Mouse (Mus musculus) liver, embryonic 16.5 days (tissue): ENCODE results near the gene Adamtsl1. TPM values are rescaled to one million over a fixed set of nuclear protein-coding genes. Genes with fewer than 3 reads are reported as not detected.

Experiments
- ATAC-seq: fragments of 200-750 bp; cut with Nextera tagmentation; 2 replicates; pipeline ENCODE4 v1.8.0; 2017; ENCODE audit warnings: low read depth, mild to moderate bottlenecking, moderate number of reproducible peaks, moderate library complexity
- H3K27ac ChIP-seq: fragments of 300-500 bp; sonication (generic); 2 replicates; pipeline ENCODE4 v1.5.1; 2014; ENCODE audit warnings: mild to moderate bottlenecking, low read length
- H3K27me3 ChIP-seq: fragments of 300-500 bp; sonication (generic); 2 replicates; pipeline ENCODE4 v1.6.1; 2014; ENCODE audit warnings: low read depth, low read length, mixed read lengths; ENCODE audit not compliant: control insufficient read depth, insufficient read depth
- H3K36me3 ChIP-seq: fragments of 300-500 bp; sonication (generic); 2 replicates; pipeline ENCODE4 v1.6.1; 2014; ENCODE audit warnings: mild to moderate bottlenecking; ENCODE audit not compliant: control insufficient read depth, insufficient read depth
- H3K4me1 ChIP-seq: fragments of 300-500 bp; sonication (generic); 2 replicates; pipeline ENCODE4 v1.6.1; 2014; ENCODE audit warnings: low read depth, low read length, mixed read lengths; ENCODE audit not compliant: control insufficient read depth
- H3K4me2 ChIP-seq: fragments of 300-500 bp; sonication (generic); 2 replicates; pipeline ENCODE4 v1.6.1; 2014; ENCODE audit warnings: low read depth, low read length, mixed read lengths
- H3K4me3 ChIP-seq: fragments of 300-500 bp; sonication (generic); 2 replicates; pipeline ENCODE4 v1.5.1; 2014; ENCODE audit warnings: low read depth, mild to moderate bottlenecking, low read length
- H3K9ac ChIP-seq: fragments of 300-500 bp; sonication (generic); 2 replicates; pipeline ENCODE4 v1.6.1; 2014; ENCODE audit warnings: low read depth, low read length
- H3K9me3 ChIP-seq: fragments of 300-500 bp; sonication (generic); replicated peaks from 2 replicates; pipeline ENCODE4 v1.6.1; 2016; ENCODE audit warnings: low read length; ENCODE audit not compliant: control insufficient read depth
- WGBS: fragments of 180-500 bp; shearing (Covaris S2); extraction: QIAGEN DNeasy Blood & Tissue Kit; methylation state at CpG from one replicate; pipeline ENCODE4 v1.1.7; 2014; ENCODE audit not compliant: insufficient replicate concordance; 5-methylcytosine and 5-hydroxymethylcytosine counted together
- polyA plus RNA-seq: library from polyadenylated mRNA; unstranded; fragments of >200 nt; fragmentation: Nextera tagmentation; extraction: Ambion mirVana; gene quantifications from 2 replicates; pipeline ENCODE4 v1.2.1, GENCODE M21; 2015

The Adamtsl1 gene
- polyA plus RNA-seq, 1 experiment from 2014 or later = 0.67 TPM

- ATAC-seq = no peak
- WGBS = 63% methylated on average over 5 of the region's 5 CpGs
Observed at GRCm38 (mm10) chr4:85618746-85619145, 104.8 kb downstream of the Adamtsl1 start.

GRCm38 (mm10) chr4:85619261-85619660 is 105.3 kb downstream of the Adamtsl1 start:
- H3K4me3 ChIP-seq = no peak overlapping the region
- no peaks in the 10 kb centered on the region for H3K36me3 ChIP-seq
- 73% methylated on average over 3 of the region's 3 CpGs for WGBS

More at GRCm38 (mm10) chr4:85618746-85619145, 104.8 kb downstream of the Adamtsl1 start:
- Histone ChIP-seq H3K9me3 (no peaks in the 10 kb centered on the region), H3K9ac (no peak overlapping the region), H3K4me2 (no peak overlapping the region), H3K4me1 (no peaks in the 10 kb centered on the region), H3K36me3 (no peaks in the 10 kb centered on the region), H3K27ac (no peak overlapping the region), H3K4me3 (no peak overlapping the region), H3K27me3 (no peaks in the 10 kb centered on the region)

DNA sequence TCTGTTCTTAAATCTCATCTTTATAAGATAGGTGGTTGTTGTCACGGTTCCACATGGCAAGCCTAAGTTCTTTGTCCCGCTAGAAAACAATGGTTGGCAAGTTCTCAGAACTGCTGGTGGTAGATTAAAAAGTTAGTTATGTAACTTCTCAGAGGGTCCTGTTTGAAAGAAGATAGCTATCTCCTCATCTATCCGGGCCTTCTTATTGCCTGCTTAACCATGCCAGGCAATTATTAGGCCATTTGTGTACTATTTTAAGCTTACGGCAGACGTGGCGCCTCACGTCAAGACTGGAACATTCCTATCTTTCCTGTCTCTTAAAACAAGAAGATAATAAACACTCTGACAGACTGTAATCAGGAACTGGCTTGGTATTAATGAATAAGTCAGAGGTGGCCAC is 115.4 kb downstream of the Adamtsl1 start:
- Histone ChIP-seq H3K4me2 (no peak overlapping the region), H3K36me3 (no peaks in the 10 kb centered on the region), H3K9me3 (no peaks in the 10 kb centered on the region), H3K27me3 (no peaks in the 10 kb centered on the region), H3K4me1 (no peaks in the 10 kb centered on the region), H3K27ac (no peak overlapping the region), H3K4me3 (no peak overlapping the region), H3K9ac (no peak overlapping the region)
- WGBS = 58% methylated on average over 7 of the region's 7 CpGs
- ATAC-seq = no peak

More at GRCm38 (mm10) chr4:85619261-85619660, 105.3 kb downstream of the Adamtsl1 start:
- no peak overlapping the region for H3K27ac ChIP-seq
- no peak overlapping the region for H3K9ac ChIP-seq
- no peaks in the 10 kb centered on the region for H3K4me1 ChIP-seq
- H3K9me3 ChIP-seq = no peaks in the 10 kb centered on the region
- no peak for ATAC-seq
- H3K4me2 ChIP-seq = no peak overlapping the region
- H3K27me3 ChIP-seq = no peaks in the 10 kb centered on the region

GRCm38 (mm10) chr4:85669271-85669670 is 155.3 kb downstream of the Adamtsl1 start:
- H3K4me2 ChIP-seq = no peak overlapping the region
- no peak overlapping the region for H3K4me3 ChIP-seq
- no peaks in the 10 kb centered on the region for H3K36me3 ChIP-seq
- no peaks in the 10 kb centered on the region for H3K27me3 ChIP-seq
- no peak for ATAC-seq
- no peaks in the 10 kb centered on the region for H3K4me1 ChIP-seq
- H3K9me3 ChIP-seq = no peaks in the 10 kb centered on the region
- H3K27ac ChIP-seq = no peak overlapping the region
- 60% methylated on average over 5 of the region's 5 CpGs for WGBS
- H3K9ac ChIP-seq = no peak overlapping the region

- 23% methylated on average over 1 of the region's 1 CpGs for WGBS
- Histone ChIP-seq H3K36me3 (no peaks in the 10 kb centered on the region), H3K4me3 (no peak overlapping the region), H3K4me1 (no peaks in the 10 kb centered on the region), H3K9ac (no peak overlapping the region), H3K4me2 (no peak overlapping the region), H3K27ac (no peak overlapping the region), H3K27me3 (no peaks in the 10 kb centered on the region), H3K9me3 (no peaks in the 10 kb centered on the region)
- ATAC-seq = no peak
Observed at GRCm38 (mm10) chr4:85669735-85670134, 155.8 kb downstream of the Adamtsl1 start.

- Histone ChIP-seq H3K9ac (no peak overlapping the region), H3K4me2 (no peak overlapping the region), H3K27ac (no peak overlapping the region), H3K4me1 (no peaks in the 10 kb centered on the region), H3K4me3 (no peak overlapping the region), H3K27me3 (no peaks in the 10 kb centered on the region), H3K36me3 (no peaks in the 10 kb centered on the region), H3K9me3 (no peaks in the 10 kb centered on the region)
- ATAC-seq = no peak
- 35% methylated on average over 4 of the region's 4 CpGs for WGBS
Observed at GRCm38 (mm10) chr4:85672290-85672689, 158.3 kb downstream of the Adamtsl1 start.

- ATAC-seq = no peak
- Histone ChIP-seq H3K4me1 (no peaks in the 10 kb centered on the region), H3K4me2 (no peak overlapping the region), H3K9me3 (no peaks in the 10 kb centered on the region), H3K27ac (no peak overlapping the region), H3K36me3 (no peaks in the 10 kb centered on the region), H3K9ac (no peak overlapping the region), H3K27me3 (no peaks in the 10 kb centered on the region), H3K4me3 (no peak overlapping the region)
- WGBS = 11% methylated on average over 1 of the region's 1 CpGs
Observed at GRCm38 (mm10) chr4:85677621-85678020, 163.6 kb downstream of the Adamtsl1 start.

- 63% methylated on average over 4 of the region's 4 CpGs for WGBS
- H3K36me3 ChIP-seq = no peaks in the 10 kb centered on the region
Observed at GRCm38 (mm10) chr4:85686160-85686559, 172.2 kb downstream of the Adamtsl1 start.

GRCm38 (mm10) chr4:85695237-85695636 is 181.3 kb downstream of the Adamtsl1 start:
- no peaks in the 10 kb centered on the region for H3K9me3 ChIP-seq
- H3K27ac ChIP-seq = no peak overlapping the region
- no peak overlapping the region for H3K4me2 ChIP-seq
- ATAC-seq = no peak
- H3K4me3 ChIP-seq = no peak overlapping the region
- H3K9ac ChIP-seq = no peak overlapping the region
- 57% methylated on average over 1 of the region's 1 CpGs for WGBS
- no peaks in the 10 kb centered on the region for H3K36me3 ChIP-seq
- H3K4me1 ChIP-seq = no peaks in the 10 kb centered on the region
- no peaks in the 10 kb centered on the region for H3K27me3 ChIP-seq

More at GRCm38 (mm10) chr4:85686160-85686559, 172.2 kb downstream of the Adamtsl1 start:
- Histone ChIP-seq H3K4me2 (no peak overlapping the region), H3K27ac (no peak overlapping the region), H3K4me1 (no peaks in the 10 kb centered on the region), H3K9ac (no peak overlapping the region), H3K4me3 (no peak overlapping the region), H3K27me3 (no peaks in the 10 kb centered on the region), H3K9me3 (no peaks in the 10 kb centered on the region)
- ATAC-seq = no peak
